Mouse (Mus musculus): Measurements from ENCODE around the gene Synrg.

DNA sequence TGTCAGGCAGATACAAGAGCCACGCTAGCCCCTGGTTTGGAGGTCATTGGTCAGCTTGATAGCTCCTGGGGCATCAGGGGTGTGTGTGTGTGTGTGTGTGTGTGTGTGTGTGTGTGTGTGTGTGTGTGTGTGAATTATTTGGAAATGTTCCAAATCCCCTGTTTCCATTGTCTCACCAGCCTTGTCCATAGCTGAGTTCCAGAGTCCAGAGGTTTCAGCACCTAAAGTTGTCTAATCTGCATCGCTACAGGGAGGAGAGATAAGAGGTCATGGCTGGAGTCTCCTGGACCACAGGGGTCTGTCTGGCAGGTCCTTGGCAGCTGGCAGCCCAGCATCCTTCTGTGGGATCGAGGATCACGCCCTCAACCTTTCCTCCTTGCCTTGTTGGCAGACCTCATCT is 49.7 kb upstream of the Synrg start:
- no peak for TF ChIP-seq POLR2A (IDR thresholded peaks at IDR 0.05; ENCODE audit: borderline replicate concordance, insufficient read depth, low read length)
- no peak for TF ChIP-seq CTCF (IDR thresholded peaks at IDR 0.05; ENCODE audit: borderline replicate concordance, insufficient read depth, low read depth, low read length)

All from cerebellum, adult 2 months (tissue).